Mouse (Mus musculus) cerebellum, adult 11 months (tissue): ENCODE measurements around the gene Kctd15.

ENCODE experiments used
- DNase-seq: peaks from one replicate; pipeline ENCODE4 v3.0.0; 2022

The Kctd15 gene

DNA sequence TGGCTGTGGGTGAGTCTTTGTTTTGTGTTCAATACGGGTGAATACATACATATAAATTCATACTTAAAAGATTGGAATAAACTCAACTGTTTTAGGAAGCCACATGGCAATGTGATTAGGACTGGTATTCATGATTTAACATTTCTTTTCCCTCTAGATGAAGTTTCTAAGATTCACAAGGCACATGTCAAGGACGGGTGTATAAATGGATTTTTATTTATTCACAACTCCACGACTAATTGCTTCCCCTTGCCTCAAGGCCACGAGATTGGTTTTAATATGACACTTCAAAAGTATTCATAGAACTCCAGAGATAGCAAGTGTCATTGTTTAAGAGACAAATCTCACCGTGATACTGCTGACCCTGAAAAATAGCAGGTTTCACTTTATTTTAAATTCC is at the start of gene Kctd15:
Gene Kctd15 (minus strand): TSS at position 101 of the 400 bp plus-strand sequence.
- DNase-seq = no peak

DNA sequence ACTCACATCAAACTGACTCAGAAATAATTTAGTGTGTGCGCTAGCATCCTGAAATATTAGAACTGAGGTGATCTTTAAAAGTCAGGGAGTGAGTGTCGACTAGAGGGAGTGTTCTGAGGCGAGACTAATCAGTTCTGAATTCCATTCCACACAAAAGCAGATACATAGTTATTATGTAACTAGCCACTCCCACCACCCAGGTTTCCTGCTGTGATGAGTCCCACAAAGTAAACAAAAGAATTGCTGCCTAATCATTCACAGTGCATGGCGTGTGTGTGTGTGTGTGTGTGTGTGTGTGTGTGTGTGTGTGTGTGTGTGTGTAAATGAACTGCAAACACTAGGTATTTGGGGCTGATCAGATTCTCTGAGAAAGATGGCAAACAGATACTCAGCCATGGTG is 47.9 kb upstream of the Kctd15 start:
- DNase-seq = no peak

DNA sequence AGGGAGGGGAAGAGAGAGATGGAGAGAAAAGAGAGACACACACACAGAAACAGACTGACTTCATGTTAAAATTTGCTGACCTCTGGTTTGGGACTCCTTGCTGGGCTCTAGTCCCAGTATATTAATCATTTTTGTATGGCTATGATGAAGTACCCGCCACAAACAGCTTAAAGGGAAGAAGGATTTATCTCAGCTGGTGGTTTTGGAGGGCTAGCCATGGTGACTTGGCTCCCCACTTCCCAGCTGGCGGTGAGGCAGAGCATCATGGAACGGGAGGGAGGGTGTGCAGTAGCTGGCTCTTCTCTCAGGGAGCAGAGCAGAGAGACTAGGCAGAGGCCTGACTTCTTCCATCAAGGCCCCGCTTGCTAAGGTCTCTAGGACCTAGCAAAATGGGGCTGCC is 46.9 kb upstream of the Kctd15 start:
- no peak for DNase-seq

DNA sequence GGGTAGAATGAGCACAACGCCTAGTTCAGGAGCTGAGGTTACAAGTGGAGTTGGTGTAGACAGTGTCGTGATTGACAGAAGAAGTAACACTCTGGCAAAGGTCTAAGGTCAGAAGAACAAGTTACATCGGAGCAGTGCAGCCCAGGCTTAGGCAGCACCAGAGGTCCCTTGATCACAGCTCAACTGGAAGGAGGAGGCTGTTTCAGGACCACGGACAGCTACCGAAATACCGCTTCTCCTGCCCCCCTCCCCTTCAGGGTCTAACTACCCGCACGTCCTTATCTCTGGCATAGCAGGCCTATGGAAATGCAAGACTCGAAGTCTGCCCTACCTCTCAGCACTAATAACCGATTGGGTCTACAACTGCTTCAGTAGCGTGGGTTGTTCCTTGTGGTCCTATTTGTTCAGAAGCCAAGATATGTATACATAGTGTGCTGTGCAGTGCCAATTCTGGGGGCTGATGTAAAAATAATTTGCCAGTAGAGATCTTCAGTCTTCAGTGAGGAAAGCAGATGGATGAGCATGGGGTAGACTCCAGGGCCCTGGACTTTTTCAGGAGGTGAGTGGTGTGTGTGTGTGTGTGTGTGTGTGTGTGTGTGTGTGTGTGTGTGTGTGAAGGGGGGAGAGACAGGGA is 46.3 kb upstream of the Kctd15 start:
- no peak for DNase-seq

DNA sequence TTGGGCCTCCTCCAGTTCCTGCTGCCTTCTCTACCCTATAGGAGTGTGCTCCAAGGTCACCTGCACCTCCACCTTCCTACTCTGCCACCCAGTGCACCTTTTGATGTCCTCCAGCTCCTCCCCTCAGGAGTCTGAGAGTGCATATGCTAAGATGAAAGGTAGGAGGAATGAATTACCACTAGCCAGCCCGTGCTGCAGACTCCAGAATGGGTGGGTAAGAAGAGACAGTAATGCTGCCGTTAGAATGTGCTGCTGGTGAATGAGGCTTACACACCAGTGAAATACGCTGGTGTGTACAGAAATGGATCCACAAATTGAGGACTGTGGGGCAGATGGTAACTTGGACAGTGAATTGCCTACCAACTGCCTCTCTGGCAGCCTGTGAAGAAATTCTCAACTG is 43.4 kb upstream of the Kctd15 start:
- DNase-seq = no peak

DNA sequence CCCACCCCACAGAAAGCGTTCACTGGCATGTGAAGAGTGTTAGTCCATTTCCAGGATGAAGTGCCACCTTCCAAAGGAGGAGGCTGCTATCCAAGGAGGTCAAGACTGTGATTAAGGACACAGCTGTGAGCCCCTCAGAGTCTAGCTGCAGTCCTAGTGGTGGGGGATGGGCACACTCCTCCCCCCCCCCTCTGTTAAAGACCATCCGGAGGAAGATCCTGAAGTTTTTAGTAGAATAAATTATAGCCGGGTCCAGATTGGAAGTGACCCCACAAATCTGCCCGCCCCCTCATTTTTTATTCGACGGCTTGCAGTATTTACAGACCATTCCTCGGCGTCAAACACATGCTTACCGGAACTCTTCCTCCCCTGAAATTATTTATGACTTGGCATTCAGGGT is 41.7 kb upstream of the Kctd15 start:
- no peak for DNase-seq

DNA sequence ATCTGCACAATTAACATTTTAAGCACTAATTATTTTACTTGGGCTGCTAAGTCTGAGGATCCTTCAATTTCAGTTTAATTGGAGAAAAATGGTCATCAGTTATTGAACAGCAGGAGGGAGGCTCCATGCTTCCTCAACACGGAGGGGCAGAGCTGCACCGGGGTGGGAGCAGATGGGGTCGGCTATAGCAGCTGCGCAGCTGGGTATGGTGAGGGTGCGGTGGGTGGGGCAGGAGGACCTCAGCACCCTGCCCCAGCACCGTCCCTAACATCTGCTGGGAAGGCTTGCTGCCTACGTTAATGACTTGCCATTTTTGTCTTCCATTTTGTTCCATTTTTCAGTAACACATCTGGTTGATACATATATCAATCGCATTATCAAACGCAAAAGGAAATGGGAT is 39.6 kb upstream of the Kctd15 start:
- no peak for DNase-seq

DNA sequence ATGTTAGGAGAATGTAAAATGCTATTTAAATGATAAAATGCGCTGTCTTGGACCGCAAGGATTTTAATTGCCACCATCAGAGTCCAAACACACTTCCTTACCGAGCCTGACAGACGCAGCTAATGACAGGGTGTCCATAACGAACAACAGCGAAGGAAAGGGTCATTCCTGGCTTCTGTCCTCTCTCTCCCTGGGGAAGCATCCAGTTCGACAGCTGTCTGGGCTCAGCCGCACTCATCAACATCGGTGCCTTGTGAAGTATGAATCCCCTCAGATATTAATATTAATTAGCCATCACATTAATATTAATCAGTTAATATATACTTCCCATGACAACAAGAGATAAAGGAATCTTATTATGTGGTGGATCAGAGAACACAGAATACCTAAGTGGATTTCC is 38.4 kb upstream of the Kctd15 start:
- DNase-seq = no peak

DNA sequence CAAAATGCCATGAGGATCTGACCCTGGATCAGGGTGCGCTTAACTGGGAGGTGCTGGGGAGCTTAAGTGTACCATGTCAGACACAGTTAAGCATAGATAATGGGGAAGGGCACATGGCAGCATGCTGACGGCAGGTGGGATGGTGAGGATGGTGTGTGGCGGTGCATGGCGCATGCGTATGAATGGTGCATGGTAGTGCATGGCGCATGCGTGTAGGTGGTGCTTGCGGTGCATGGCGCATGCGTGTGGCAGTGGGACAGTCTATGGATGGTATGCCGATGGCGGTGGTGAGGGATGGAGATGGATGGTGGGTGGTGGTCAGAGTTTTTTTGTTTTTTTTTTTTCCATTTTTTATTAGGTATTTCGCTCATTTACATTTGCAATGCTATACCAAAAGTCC is 37.4 kb upstream of the Kctd15 start:
- no peak for DNase-seq

DNA sequence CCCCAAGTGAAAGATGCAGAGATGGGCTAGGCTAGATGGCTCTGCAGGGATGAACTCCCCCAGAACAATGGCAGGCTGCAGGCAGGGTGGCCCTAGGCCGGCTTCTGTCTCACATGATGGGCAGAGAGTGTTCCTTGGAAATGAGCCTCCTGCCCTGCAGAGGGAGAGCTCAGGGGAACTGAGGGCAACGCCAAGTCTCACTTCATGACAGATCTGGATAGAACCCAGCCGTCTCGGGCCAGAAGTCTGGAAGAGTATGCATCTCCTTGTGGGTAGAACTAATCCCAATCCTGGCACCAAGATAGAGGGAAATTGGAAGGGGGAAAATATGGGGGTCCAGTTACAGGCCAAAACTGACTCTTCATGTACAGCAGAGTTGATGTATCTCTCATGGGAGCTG is 36.5 kb upstream of the Kctd15 start:
- no peak for DNase-seq

DNA sequence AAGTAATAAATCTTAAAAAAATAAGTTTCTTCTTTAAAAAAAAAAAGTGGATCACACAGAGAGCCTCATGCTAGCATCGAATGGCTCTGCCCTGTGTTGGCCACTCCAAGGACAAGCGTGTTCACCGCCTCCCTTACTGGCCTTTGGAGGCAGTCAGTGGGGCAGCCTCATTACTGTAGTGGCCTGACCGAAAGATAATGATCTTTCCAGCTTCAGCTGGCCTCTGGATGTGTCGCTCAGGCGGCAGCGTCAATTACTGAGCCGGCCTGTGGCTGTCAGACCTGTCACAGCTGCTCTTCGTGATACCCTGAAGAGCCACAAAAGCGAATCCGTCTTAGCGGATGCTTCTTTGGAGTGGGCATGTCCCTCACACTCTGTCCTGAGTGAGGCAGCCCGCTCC is 33.6 kb upstream of the Kctd15 start:
- DNase-seq = no peak

DNA sequence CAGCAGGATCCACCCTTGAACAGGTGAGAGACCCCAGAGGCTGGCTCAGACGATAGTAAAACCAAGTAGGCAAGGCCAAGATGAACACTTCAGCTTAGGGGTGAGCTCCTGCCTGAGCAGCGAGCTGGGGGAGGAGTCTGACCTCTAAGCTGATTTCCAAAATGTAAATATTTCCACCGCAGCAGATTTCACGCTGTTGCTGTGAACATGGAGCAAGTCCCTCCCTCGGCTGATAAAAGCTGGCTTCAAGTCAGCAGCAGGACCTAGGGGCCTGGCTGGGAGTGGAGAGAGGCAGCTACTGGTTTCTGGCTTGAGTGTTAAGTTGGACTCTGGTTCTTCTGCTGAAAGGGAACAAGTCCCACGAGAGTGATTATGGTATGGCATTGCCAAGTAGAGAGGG is 32.5 kb upstream of the Kctd15 start:
- no peak for DNase-seq

DNA sequence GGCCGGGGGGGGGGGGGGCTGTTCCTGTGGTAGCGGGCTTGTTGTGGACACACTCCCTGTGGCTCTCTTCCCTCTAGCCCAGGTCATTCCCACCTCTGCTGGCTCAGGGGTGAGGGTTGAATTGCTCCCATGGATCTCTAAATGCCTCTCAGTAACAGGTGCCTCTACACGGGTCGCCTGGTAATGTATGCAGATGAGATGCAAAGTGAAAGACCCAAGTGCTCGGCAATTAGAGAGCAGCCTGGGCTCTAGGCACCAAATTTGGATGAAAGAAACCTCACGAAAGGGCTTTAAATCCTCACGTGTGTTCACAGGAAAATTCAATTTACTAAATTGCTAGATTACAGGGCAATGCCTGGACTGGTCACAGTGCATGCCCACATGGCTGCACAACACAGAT is 29.3 kb upstream of the Kctd15 start:
- no peak for DNase-seq

DNA sequence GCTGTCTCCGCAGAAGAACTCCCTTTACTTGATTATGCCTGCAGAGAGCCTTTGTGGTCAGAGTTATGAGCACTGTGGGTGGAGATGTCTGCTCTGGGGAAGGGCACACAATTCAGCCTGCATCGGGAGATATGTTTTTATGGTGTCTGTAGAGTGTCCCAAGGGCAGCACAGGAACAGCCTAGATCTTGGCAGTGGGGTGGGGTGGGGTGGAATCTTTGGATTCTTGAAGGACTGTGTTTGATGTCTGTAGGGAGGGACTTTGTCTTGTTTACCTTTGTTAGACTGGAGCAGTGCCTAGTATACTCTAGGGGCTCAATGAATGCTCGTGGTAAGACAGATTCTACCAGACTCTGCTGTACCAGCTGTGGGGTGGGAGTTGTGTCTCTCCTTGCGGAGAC is 28.6 kb upstream of the Kctd15 start:
- no peak for DNase-seq

DNA sequence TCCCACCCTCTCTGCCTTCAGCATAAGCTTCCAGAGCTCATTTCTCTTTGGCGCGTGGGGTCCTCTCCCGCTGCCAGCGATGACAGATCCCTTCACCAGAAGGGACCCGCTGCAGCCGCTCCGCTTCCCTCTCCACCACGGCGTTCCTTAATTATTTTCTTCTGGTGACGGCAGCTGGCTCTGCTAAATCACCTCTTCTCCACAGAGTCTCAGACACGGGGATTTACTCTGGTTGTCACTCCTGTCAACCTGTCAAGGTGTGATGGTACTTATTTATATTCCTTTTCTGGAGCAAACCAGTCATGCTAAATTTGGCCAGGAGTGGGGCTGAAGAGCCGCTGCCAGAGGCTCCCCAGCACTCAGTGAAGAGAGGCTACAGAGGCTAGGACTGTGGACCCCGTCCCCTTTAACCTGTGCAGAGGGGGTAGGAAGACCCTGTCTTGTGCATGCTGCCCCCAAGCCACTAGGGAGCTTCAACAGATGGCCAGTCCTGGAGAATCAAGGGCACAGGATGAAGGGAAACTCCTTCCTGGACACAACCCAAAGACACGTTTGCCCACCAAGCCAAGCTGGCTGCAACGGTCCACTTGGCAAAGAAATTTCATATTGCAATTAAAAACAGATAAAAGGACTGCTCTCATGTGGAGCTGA is 24.4 kb upstream of the Kctd15 start:
- no peak for DNase-seq

DNA sequence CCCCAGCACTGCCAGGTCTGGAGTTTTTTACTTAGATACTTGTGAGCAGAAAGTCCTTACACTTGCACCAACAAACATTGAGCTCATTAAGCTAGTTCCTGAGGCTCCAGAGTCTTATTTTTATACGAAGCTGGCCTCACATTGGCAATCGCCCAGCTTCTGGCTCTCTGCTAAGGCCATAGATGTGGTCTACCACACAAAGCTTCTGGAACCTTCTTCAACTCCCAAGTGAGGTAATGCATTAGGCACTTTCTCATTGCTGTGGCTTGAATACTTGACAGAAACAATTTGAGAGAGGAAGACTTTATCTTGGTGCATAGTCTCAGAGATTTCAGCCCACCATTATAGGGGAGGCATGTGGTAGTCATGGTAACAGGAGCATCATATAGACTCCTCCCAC is 23.4 kb upstream of the Kctd15 start:
- no peak for DNase-seq

DNA sequence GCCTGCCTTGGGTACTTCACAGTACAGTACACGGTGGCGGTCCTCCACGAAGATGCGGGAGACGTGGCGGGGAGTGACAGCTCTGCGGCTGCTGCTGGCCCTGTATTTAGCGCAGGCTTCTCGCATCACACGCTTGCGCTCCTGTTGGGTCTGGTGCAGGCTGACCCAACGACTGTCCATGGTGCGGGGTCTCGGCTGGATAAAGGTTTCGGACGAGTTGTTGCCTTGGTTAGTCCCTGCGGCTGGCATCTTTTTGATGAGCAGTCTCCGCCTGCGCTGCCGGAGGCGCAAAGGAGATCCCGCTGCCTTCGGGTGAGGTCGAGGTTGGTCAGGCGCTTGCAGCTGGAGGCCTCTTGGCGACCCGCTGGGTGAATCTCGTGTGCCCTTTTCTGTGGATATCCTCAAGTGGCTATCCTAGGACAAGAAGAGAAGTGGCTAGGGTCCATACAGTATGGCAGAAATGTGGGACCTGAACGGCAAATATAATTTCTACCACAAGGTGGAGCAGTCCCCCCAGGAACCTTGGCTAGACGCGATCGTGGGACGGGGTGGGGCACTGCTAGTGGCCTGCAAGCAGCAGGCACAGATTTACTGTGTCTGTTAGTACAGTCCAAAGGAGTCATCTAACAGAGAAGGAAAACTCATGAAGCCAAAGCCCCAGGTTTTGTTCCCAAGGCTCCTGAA is 19.4 kb upstream of the Kctd15 start:
- DNase-seq = peak; percentile 49

DNA sequence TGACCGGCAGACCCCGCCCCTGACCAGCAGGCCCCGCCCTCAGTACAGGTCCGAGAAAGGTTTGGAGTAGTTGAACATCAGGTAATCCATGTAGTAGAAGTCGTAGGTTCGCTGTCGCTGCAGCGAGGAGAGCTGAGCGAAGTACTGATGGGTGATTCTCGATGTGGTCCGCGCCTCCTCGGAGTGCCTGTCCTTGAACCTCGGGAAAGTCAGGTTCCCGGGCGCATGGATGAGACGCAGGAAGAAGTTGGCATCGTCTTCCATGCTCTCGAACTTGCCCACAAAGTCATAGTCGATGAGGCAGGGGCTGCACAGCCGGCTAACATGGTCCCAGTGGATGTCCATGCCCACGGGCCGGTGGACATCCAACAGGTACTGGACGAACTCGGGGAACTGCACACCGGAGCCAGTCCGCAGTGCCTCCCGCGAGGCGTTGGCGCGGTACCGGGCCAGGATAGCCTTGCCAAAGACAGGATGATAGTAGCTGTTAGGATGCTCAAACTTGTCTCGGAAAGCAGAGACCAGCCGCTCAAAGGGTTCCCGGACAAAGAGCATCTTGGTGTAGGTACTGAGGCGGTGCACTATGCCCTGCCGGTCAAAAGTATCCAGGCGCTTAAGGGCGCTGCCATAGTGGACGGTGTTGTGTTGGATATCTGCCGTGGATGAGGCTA is 18.7 kb upstream of the Kctd15 start:
- DNase-seq = no peak

DNA sequence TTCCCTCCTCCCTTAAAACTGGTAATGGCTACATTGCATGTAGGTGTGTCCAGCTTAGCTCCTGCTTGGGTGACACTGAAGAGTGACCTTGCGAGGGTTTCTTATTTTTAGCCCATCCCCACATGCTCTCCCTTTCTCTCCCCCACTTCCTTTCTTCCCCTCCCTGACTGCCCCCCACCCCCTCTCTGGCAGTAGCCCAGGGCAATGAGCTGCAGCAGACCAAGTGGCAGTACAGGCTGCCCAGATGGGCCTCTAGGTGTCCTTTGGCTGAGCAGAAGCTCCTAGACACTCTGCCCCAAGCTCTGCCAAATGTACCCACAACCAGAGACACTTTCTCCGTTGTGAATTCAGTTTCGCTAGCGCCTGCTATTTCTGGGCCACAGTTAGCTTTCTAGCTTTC is 16.4 kb upstream of the Kctd15 start:
- no peak for DNase-seq

DNA sequence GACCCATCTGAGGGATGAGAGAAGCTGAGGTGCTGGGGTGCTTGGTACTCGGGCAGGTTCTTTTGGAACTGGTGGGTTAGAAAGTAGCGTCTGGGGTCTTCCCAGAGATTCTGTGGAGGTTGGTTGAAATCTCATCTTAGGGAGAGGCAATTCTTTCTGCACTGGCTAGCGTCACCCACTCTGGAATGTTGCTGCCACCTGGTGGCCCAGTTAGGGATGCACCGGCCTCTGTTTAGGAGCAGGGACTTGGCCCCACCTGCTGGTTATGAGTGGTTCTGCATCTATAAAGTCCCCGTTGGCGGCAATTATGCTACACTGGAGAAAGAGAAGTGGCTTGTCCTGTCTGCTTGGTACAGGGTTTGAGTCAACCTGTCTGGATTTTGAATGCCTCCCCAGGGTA is 15.4 kb upstream of the Kctd15 start:
- DNase-seq = peak; percentile 83

DNA sequence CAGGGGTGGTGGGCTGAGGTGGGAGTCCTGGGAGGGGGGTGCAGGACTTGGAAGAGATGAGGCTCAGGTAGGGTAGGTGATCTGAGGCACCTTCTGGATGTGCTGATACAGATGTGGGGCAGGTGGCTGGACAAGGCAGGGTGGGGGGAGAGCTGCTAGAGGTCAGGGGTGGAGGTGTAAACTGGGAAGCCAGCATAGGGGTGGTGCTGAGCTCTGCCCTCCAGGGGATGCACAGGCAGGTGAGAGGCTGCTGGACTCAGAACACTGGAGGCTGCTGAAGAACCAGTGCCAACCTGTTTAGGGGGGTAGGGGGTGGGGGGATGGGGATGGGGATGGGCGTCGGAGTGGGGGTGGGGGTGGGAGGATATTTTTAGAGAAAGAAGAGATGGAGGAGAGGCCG is 14.2 kb upstream of the Kctd15 start:
- no peak for DNase-seq

DNA sequence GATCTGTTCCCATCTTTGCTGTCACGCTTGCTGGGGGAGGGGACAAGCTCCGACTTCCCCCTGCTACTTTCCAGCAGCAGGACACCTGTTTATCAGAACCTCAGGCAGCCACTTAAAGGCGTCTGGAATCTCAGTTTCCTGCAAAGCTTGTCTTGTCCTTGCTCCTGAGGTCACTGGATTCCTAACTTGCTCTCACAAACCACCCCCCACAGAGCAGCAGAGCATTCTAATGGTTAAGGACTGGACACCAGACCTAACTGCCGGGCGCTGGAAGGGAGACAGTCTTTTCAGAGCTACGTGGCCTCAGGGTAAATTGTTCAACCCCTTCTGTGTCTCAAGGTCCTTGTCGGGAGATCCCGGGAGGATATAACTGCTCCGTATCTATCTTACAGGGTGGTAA is 12.8 kb upstream of the Kctd15 start:
- DNase-seq = no peak

DNA sequence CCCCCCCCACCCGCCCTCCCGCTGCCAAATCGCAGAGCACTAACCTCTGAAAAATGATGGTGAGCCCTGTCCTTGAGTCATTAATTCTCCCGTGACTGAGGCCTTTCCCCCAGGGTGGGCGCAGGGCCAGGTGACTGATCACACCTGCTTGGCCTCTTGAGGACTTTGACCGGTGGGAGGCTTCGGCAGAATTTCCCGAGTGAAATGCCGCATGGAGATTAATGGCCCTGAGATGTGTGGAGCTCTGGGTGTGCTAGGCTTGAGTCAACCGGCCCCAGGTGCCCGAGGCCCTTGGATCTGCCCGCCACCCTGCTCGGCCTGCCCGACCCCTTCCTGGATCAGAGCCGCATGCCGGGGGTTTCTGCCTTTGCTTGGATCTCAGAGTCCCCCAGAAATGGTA is 11.3 kb upstream of the Kctd15 start:
- DNase-seq = no peak

DNA sequence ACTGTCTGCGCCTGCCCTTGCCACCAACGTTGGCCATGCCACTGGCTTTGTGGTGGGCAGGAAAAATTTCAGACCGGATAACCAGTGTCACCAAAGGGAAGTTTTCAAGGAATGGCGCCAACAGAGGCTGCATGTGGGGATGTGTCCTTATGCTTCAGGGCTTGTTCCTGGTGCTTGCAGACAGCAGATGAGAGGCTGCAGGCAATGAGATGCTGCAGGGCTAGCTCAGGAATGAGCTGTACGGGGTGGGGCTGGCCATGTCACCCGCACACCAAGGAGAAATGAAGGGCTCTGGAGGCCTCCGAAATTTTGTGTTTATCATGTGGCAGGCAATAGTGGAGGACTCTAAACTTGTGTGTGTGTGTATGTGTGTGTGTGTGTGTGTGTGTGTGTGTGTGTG is 6.6 kb upstream of the Kctd15 start:
- no peak for DNase-seq
